Mouse (Mus musculus) kidney, adult 8-10 months (tissue): ENCODE measurements around the gene 2200002J24Rik.

Source experiments
- DNase-seq, 2 experiments: peaks; one replicate each; pipeline ENCODE4 v3.0.0; 2022

2200002J24Rik gene

GRCm38 (mm10) chr7:30698589-30698988 is at the start of gene 2200002J24Rik:
2200002J24Rik (plus strand) TSS chr7:30698926.
- no peak for DNase-seq

DNA sequence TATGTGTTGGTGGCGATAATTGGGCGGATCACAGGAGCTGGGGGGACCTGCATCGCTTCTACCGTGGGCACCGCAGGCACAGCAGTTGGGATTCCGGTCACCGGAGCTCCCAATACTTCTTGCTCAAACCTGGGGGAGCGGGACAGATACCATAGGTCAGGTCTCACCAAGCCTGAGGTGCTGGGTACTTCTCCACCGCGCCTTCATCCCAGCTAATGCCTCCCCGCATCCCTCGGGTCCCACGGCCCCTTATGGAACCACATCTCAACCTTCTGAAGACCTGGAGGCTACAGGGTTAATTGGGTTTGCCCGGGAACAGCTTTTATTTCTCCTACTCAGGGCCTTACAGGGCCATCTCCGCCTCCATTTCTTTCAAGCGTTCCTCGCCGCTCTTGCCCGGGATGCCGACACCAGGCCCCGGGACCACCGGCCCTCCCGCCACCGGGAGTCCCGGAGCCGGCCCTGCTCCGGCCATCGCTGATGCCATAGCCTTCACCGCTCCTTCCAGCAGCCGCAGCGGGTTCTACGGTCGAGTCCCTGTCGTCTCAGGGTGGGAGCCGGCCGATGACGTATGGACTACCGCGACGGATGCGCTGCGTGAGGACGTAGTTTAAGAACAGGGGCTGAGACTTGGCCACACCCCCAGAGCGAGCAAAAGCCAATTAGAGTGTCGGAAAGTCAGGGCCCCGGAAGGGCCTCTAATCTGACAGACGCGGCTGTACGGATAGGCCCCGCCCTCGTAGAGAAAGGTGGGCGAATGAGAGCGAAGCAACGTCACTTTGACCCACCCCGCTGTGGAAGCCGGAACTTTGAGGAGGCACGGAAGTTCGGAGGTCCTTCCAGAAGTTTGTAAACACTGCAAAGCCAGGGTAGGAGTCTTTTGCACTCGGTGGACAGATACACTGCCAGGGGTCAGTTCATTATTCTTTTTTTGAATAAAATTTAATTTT is 48.9 kb upstream of the 2200002J24Rik start, which contains the start of gene Rbm42:
Gene Rbm42, minus strand, starts transcription at position 727 of the 950 bp plus-strand sequence.
- DNase-seq = peak; percentile 99

- DNase-seq = peak; percentile 82 to 90
These were observed 34.1 kb upstream of the 2200002J24Rik start, which contains the start of gene Haus5 for GRCm38 (mm10) chr7:30664529-30665200. Haus5 (minus strand) TSS chr7:30664994.

GRCm38 (mm10) chr7:30665321-30665720 is 33.4 kb upstream of the 2200002J24Rik start:
- peak in 1 of 2 experiments; percentile 3 for DNase-seq

DNA sequence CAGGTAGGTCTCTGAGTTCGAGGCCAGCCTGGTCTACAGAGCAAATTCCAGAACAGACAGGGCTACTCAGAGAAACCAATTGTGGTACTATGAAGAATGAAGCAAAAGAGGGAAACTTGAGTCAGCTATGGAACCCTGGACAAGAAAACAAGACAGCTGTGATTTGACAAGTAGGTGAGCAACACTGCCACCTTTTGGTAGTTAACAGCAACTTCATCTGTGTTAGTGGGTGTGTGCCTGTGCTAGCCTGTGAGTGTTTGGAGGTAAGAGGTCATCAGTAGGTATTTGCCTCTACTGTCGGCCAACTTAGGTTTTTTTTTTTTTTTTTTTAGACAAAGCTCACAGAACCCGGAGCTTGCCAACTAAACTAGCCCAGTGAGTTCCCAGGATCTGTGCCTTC is 29.5 kb upstream of the 2200002J24Rik start:
- peak in 1 of 2 experiments; percentile 8 for DNase-seq

DNA sequence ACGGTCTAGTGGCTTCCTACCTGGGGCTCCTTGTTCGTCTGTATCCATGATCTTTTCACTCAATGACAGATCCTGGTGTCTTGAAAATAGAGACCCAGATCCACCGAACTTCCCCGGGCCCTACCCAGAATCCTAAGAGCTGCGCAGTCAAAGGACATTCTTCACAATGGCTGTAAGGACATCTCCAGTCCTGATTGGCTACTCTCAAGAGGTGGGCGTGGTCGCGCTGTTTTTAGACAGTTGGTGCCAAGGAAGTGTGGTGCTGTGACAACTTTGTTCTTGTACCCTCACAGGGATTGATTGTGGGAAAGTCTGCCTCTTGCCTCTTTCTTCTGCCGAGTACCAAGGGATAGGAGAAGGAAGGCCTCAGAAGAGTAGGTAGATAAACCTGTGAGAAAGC is 27.2 kb upstream of the 2200002J24Rik start, which contains the start of gene Pmis2:
Gene Pmis2, minus strand, starts transcription at position 126 of the 400 bp plus-strand sequence.
- no peak for DNase-seq

DNA sequence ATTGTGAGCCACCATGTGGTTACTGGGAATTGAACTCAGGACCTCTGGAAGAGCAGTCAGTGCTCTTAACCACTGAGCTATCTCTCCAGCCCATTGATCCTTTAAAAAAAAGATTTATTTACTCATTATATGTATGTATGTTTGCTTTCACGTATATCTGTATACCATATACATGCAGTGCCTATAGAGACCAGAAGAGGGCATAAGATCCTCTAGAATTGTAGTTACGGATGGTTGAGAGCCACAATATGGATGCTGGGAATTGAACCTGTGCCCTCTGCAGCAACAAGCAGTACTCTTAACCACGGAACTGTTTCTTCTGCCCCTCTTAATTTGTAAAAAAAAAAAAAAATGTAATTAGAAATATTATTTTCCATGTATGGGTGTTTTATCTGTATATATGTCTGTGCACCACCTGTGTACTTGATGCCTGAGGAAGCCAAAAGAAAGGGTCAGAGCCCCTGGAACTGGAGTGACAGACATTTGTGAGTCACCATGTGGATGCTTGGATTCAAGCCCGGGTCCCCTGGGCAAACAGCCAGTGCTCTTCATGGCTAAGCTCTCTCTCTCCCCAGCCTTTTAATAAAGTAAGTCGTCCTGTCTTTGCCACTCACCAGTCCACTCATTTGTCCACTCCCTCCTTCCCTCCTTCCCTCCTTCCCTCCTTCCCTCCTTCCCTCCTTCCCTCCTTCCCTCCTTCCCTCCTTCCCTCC is 20.3 kb upstream of the 2200002J24Rik start:
- no peak for DNase-seq

- no peak for DNase-seq
These were observed 16.8 kb upstream of the 2200002J24Rik start for GRCm38 (mm10) chr7:30681897-30682296.

GRCm38 (mm10) chr7:30683425-30683824 is 15.3 kb upstream of the 2200002J24Rik start:
- no peak for DNase-seq

GRCm38 (mm10) chr7:30688325-30688724 is 10.4 kb upstream of the 2200002J24Rik start:
- DNase-seq = no peak

GRCm38 (mm10) chr7:30698101-30698500 is 625 bp upstream of the 2200002J24Rik start:
- DNase-seq = no peak

DNA sequence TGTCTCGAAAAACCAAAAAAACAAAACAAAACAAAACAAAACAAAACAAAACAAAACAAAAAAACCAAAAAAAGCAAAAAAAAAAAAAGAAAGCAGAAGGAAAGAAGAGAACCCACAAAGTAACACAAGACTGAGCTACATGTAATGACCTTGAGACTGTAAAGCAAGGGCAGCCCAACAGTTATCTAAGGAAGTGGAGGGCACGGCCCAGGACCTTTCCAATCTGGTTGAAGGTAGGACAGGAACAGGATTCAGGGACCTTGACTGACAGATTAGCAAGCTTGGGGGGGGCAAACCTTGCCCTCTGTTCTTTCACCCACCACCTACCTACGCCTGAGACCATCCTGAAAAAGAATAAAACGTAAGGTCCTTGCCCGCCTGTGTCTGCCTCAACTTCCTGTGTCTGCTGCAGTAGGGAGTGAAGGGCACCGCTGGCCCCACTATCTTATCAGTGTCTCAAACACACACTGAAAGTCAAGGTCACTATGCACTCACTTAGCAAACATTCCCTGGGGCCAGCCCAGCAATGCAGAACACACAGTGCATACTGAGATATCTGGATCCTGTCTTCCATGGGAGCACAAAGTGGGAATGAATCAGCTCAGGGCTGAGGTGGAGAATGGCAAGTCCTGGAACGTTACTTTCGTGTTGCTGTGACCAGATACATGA is 7.6 kb downstream of the 2200002J24Rik start:
- DNase-seq = no peak

DNA sequence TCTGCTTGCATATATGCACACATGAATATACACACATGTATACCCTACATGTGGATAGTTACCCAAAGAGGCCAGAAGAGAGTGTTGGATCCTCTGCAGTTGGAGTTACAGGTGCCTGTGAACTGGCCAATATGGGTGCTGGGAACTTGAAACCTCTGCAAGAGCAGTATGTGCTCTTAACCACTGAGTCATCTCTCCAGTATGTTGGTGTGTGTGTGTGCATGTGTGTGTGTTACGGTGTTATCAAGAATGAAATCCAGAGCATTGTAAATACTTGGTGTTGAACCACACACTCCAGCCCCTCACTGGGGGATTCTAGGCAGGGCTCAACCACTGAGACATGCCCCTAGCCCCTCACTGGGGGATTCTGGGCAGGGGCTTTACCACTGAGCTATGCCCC is 8.7 kb downstream of the 2200002J24Rik start:
- DNase-seq = no peak

GRCm38 (mm10) chr7:30711942-30712341 is 13.2 kb downstream of the 2200002J24Rik start, which contains the start of gene Atp4a:
Atp4a (plus strand) TSS chr7:30712209.
- DNase-seq = peak; percentile 28 to 51

DNA sequence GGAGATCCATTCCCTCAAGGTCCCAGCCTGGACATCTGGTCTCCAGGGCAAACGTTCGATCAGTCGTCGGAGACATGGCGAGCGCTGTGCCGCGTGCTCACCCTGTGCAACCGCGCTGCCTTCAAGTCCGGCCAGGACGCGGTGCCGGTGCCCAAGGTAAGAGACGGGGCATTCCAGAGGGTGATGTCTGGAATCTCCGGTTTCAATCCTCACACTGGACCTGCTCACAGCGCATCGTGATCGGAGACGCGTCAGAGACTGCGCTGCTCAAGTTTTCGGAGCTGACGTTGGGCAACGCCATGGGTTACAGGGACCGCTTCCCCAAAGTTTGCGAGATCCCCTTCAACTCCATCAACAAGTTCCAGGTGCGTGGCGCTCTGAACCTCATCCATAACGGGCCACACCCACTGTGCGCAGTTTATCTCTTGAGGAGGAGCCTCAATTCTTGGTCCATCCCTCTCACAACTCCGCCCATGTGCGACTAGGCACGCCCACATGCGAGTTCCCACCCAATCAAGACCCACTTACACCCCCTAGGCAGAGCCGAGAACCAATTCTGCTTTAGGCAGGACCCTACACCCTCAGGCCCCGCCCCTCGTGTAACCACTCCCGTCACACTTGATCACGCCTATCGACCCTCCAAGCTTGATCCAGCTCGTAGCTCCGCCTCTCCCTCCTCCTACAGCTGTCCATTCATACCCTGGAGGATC is 18.4 kb downstream of the 2200002J24Rik start:
- peak; percentile 27 to 34 for DNase-seq

DNA sequence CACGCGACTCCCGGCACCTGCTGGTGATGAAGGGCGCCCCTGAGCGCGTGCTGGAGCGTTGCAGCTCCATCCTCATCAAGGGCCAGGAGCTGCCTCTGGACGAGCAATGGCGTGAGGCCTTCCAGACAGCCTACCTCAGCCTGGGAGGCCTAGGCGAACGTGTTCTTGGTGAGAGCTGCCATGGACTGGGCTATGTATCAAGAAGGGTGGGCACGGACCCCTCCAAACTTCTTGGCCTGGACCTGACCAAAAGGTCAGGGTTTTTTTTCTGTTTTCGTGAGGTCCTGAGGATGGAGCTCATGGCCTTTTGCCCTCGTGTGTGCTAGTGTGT is 19.0 kb downstream of the 2200002J24Rik start:
- DNase-seq = no peak

- DNase-seq = no peak
These were observed 20.9 kb downstream of the 2200002J24Rik start for GRCm38 (mm10) chr7:30719669-30720068.

DNA sequence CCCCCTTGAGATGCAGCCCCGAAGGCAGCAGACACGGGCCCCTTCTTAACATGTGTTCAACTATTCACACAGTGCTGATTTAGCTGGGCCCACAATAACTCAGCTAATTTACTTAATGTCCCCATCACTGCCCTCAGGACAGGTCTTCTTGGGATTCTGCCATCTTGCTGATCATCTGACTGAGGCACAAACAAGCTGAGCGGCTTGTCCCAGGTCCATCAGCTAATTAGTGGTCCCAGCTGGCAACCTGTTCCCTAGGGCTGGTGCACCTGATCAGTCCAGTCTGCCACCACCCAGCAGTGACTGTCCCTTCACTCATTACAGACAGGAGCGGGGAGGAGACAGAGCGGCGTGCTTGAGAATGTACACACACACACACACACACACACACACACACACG is 22.6 kb downstream of the 2200002J24Rik start:
- no peak for DNase-seq

GRCm38 (mm10) chr7:30723274-30723953 is 24.7 kb downstream of the 2200002J24Rik start:
- no peak for DNase-seq

- peak; percentile 14 to 15 for DNase-seq
These were observed 29.5 kb downstream of the 2200002J24Rik start for GRCm38 (mm10) chr7:30728214-30728613.
